Mouse (Mus musculus): Measurements from ENCODE around the gene Nfkbib.

DNA sequence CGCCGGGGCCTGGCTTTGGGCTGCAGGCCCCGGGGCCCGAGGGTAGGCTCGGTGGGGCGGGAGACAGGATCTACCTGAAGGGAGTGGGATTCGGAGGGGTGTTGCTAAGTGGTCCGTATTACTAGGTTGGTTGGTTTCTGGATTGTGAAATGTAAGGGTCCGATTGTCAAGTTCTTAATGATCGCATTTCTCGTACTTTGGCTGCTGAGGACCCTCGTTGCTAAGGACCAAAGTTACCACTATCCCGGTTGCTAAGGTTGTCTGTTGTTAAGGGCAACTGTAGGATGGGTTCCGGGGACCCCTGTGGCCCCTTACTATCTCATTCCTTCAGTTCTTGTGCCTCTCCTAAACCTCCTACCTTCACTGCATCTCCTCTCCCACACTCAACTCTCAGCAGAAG, 402 bp downstream of the Nfkbib start:
- TF ChIP-seq CTCF (IDR thresholded peaks at IDR 0.05; ENCODE audit: control insufficient read depth, insufficient read depth, low read length) (no peak), POLR2A (IDR thresholded peaks at IDR 0.05; ENCODE audit: borderline replicate concordance, control insufficient read depth, low read depth, low read length) (no peak)

Measured in bone marrow, adult 2 months (tissue).